Mouse (Mus musculus): ENCODE measurements at regions not wholly inside any gene's neighbourhood (a gene's known extent, or its start where the extent isn't known, plus 50 kb on each side); places are given as distances from the start of the nearest gene placed in this dataset.

DNA sequence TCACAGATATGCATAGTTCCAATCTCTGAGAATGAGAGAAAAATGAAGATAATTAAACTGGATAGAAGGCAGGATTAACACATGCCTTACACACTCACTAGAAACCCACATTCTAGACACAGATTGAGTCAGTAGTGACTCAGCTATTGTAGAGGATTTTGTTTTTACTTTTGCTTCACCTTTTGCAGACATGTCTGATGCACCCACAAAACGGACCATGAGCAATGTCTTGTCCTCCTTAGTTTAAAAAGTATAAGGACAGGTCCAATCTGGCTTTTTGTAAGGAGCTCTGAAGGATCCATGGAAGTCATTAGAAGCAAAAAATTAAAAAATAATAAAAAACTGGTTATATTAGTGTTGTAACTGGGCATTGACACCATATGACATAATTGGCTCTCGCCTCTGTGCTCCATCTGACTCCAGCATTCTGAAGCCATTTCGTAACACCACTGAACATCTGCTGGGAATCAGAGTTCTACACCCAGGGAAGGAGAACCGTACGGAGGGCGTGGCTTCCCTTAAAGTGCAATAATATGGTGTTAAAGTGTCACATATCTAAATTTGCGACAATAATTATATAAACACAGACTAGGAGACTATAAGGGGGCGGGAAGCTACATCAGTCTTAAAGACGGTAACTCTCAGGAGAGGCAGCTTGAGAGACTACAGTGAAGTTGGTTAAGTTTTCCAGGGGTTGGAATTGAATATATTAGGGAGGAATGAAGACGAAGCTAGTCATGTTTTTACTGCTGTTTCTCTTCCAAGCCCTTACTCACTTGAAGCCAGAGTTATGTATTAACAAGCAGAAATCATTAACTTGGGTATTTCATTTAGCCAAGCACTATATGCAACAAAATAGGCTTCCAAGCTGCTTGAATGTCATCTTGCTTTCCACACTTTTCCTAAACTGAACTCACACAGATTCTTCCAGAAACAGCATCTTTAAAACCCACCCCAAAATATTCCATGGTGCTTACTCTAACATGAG, 558.0 kb downstream of the Ebf1 start:
- DNase-seq (ENCODE audit: low spot score) = no peak

GRCm38 (mm10) chr11:45176971-45177370, 559.9 kb downstream of the Ebf1 start:
- no peak for DNase-seq (ENCODE audit: low spot score)

GRCm38 (mm10) chr11:45178036-45178435, 560.9 kb downstream of the Ebf1 start:
- DNase-seq (ENCODE audit: low spot score) = no peak

DNA sequence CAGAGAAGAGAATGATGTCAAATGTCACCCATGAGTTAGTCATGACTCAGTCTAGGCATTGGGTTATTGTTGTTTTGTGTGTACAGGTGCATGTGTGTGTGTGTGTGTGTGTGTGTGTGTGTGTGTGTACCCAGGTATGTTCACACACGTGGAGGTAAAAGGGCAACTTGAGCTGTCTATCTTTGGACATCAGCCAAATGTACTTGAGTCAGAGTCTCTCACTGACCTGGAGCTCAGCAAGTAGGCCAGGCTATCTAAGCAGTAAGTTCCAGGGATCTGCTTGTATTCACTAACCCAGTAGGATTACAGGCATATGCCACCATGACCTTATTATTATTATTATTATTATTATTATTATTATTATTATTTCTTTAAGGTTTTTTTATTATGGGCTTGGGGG, 561.9 kb downstream of the Ebf1 start:
- DNase-seq (ENCODE audit: low spot score) = no peak

- no peak for DNase-seq (ENCODE audit: low spot score)
Observed at GRCm38 (mm10) chr11:45190601-45191370, 573.7 kb downstream of the Ebf1 start.

DNA sequence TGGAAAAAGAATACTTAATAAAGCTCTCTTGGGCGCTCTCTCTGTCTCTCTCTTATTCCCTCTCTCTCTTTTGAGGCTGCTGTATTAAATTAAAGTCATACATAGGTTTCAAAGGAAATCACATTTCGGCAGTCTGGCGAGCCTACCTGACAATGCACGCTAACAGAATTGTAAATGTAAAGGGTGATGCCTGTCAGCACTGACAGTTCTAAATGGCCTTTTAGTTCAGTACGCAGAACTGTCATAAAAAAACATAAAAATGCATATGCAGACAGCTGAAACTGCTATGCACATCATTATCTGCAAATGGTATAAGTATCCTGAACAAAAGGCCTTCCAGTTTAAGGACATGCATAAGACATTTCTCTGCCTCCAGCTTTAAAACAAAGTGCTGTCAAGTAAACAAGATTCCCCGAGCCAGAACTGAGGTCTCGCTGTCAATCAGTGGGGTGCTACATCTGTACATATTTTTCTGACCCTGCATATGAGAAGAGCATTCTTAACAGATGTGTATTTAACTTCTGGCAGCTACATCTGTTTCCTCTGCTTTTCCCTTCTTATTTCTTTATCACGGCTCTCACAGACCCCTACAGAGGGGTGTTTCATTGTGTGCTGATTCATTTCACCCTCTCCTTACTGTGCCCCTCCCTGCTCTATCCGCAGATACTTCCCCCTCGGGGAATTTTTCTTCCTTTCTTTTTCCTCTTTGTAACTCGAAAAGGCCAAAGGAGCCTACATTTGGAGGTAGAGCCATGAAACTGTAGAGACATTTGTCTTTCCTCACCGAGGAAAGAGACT, 574.5 kb downstream of the Ebf1 start:
- DNase-seq (ENCODE audit: low spot score) = no peak

GRCm38 (mm10) chr11:45193319-45193718, 576.2 kb downstream of the Ebf1 start:
- no peak for DNase-seq (ENCODE audit: low spot score)

- DNase-seq (ENCODE audit: low spot score) = no peak
Observed at GRCm38 (mm10) chr11:45199520-45199919, 582.4 kb downstream of the Ebf1 start.

- DNase-seq (ENCODE audit: low spot score) = no peak
Observed at GRCm38 (mm10) chr11:45200714-45201405, 583.7 kb downstream of the Ebf1 start.

DNA sequence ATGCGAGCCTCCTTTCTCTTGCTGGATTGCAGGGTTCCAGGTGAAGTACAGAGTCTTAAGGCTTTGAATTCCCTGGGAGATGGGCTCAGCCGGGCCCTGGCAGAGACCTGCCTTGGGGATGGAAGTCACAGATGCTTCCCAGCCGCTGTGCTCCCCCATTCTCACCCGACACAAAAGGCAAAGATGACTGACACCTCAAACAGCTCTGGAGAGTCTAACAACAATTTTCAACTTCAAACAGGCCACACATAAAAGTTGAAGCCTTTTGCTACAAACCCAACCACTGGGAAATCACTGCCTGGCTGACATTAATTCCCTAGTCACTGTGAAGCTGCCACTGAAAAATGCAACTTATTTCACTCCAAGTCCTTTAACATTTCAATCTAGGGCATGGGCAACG, 586.3 kb downstream of the Ebf1 start:
- DNase-seq (ENCODE audit: low spot score) = no peak

GRCm38 (mm10) chr11:45206611-45207525, 589.8 kb downstream of the Ebf1 start:
- no peak for DNase-seq (ENCODE audit: low spot score)

GRCm38 (mm10) chr11:45214096-45214495, 597.0 kb downstream of the Ebf1 start:
- no peak for DNase-seq (ENCODE audit: low spot score)

GRCm38 (mm10) chr11:45216942-45217474, 599.9 kb downstream of the Ebf1 start:
- no peak for DNase-seq (ENCODE audit: low spot score)

DNA sequence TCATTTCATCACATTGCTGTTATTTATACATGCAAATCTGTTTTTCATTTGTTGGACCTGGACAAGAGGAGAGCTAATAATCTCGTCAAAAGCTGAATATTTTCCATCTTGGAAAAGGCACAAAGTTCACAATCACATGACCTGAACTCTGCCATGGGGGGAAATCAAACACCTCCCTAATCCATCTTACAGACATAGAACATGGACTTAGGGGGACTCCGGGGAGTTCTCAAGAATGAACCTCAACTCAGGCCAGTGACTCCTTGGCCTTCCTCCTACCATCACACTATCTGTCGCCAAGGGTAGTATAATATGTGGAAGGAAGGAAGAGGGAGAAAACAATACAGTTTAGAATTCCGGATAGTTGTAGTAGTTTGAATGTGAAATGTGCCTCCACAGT, 602.1 kb downstream of the Ebf1 start:
- no peak for DNase-seq (ENCODE audit: low spot score)

GRCm38 (mm10) chr11:45222021-45222420, 604.9 kb downstream of the Ebf1 start:
- DNase-seq (ENCODE audit: low spot score) = no peak

- no peak for DNase-seq (ENCODE audit: low spot score)
Observed at GRCm38 (mm10) chr11:45235476-45236412, 616.1 kb upstream of the Clint1 start.

DNA sequence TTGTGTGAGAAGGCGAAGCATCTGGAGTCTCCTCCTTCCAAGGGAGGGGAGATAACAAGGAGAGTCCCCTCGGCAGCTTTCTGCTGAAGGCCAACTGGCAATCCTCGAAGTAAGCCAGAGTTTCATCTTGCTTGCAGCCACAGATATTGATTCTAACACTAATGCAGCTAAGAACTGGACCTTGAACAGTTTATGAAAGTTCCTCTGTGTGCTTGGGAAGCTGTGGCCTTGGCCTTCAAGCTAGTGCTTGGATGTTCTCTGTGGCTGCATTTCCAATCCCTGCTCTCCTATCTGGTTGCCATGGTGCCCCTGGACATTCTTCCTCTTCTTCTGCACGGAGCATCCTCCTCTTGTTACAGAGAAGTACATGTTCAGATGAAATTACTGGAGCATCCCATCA, 614.8 kb upstream of the Clint1 start:
- no peak for DNase-seq (ENCODE audit: low spot score)

GRCm38 (mm10) chr11:45239044-45239443, 612.8 kb upstream of the Clint1 start:
- DNase-seq (ENCODE audit: low spot score) = no peak

GRCm38 (mm10) chr11:45240419-45240818, 611.4 kb upstream of the Clint1 start:
- DNase-seq (ENCODE audit: low spot score) = no peak

All from layer of hippocampus, adult 11-12 months (tissue).